Mouse (Mus musculus): ENCODE results near the gene Ermp1. TPM values are rescaled to one million over a fixed set of nuclear protein-coding genes. Genes with fewer than 3 reads are reported as not detected.
A peak's percentile ranks its signal among the peaks of the same experiment; 100 is the strongest.
"Not testable (repeated sequence)": the region's sequence is repeated elsewhere in the genome, so short reads cannot be mapped to it uniquely, and the experiment has no call there.

Gene Ermp1
- polyA plus RNA-seq, 1 experiment from 2014 or later: 4.3 TPM

GRCm38 (mm10) chr19:29596985-29597384 is 51.2 kb downstream of the Ermp1 start:
- H3K9me3 ChIP-seq (ENCODE audit: low read length): no peaks in the 10 kb centered on the region
- H3K27me3 ChIP-seq (ENCODE audit: insufficient read depth, low read length): no peaks in the 10 kb centered on the region
- no peak overlapping the region for H3K4me2 ChIP-seq (ENCODE audit: low read depth, low read length)
- WGBS (ENCODE audit: insufficient replicate concordance): 73% methylated on average over 2 of the region's 2 CpGs
- H3K27ac ChIP-seq (ENCODE audit: low read depth): no peak overlapping the region
- peak; percentile 62 for TF ChIP-seq CTCF (IDR thresholded peaks at IDR 0.05; ENCODE audit: low read depth)
- TF ChIP-seq EP300 (IDR thresholded peaks at IDR 0.05; ENCODE audit: low read depth): no peak
- H3K36me3 ChIP-seq (replicated peaks; ENCODE audit: insufficient read depth, low read length): peaks cover 45% of the 10 kb centered on the region
- no peaks in the 10 kb centered on the region for H3K4me1 ChIP-seq (ENCODE audit: insufficient read depth)
- H3K9ac ChIP-seq (replicated peaks): no peak overlapping the region
- no peak overlapping the region for H3K4me3 ChIP-seq (ENCODE audit: low read depth, low read length)
- DNase-seq: peak; percentile 39
- ATAC-seq: 0 out of 2 replicates have a peak, but pooled peaks have one; percentile 41

GRCm38 (mm10) chr19:29596276-29596675 is 51.9 kb downstream of the Ermp1 start:
- Histone ChIP-seq H3K36me3 (replicated peaks; ENCODE audit: insufficient read depth, low read length) (peaks cover 49% of the 10 kb centered on the region), H3K4me2 (ENCODE audit: low read depth, low read length) (no peak overlapping the region), H3K4me3 (ENCODE audit: low read depth, low read length) (no peak overlapping the region), H3K27ac (ENCODE audit: low read depth) (no peak overlapping the region), H3K9me3 (ENCODE audit: low read length) (no peaks in the 10 kb centered on the region), H3K27me3 (ENCODE audit: insufficient read depth, low read length) (no peaks in the 10 kb centered on the region), H3K9ac (replicated peaks) (no peak overlapping the region), H3K4me1 (ENCODE audit: insufficient read depth) (no peaks in the 10 kb centered on the region)
- ATAC-seq: no peak
- DNase-seq: no peak
- no peak for TF ChIP-seq CTCF (IDR thresholded peaks at IDR 0.05; ENCODE audit: low read depth)
- TF ChIP-seq EP300 (IDR thresholded peaks at IDR 0.05; ENCODE audit: low read depth): no peak
- 94% methylated on average over 3 of the region's 3 CpGs for WGBS (ENCODE audit: insufficient replicate concordance)

- not testable (repeated sequence) for H3K9ac ChIP-seq (replicated peaks); H3K27me3 ChIP-seq (ENCODE audit: insufficient read depth, low read length); H3K9me3 ChIP-seq (ENCODE audit: low read length); H3K4me3 ChIP-seq (ENCODE audit: low read depth, low read length); DNase-seq; H3K27ac ChIP-seq (ENCODE audit: low read depth); H3K4me1 ChIP-seq (ENCODE audit: insufficient read depth); H3K4me2 ChIP-seq (ENCODE audit: low read depth, low read length); ATAC-seq
- H3K36me3 ChIP-seq (replicated peaks; ENCODE audit: insufficient read depth, low read length): peaks cover 32% of the 10 kb centered on the region
- WGBS (ENCODE audit: insufficient replicate concordance): 91% methylated on average over 3 of the region's 3 CpGs
Measured at GRCm38 (mm10) chr19:29593783-29594182, 54.4 kb downstream of the Ermp1 start.

- H3K36me3 ChIP-seq (replicated peaks; ENCODE audit: insufficient read depth, low read length): peaks cover 57% of the 10 kb centered on the region
- no peaks in the 10 kb centered on the region for H3K9me3 ChIP-seq (ENCODE audit: low read length)
- ATAC-seq: no peak
- no peak overlapping the region for H3K9ac ChIP-seq (replicated peaks)
- H3K4me3 ChIP-seq (ENCODE audit: low read depth, low read length): no peak overlapping the region
- WGBS (ENCODE audit: insufficient replicate concordance): 83% methylated on average over 6 of the region's 6 CpGs
- H3K4me1 ChIP-seq (ENCODE audit: insufficient read depth): no peaks in the 10 kb centered on the region
- no peaks in the 10 kb centered on the region for H3K27me3 ChIP-seq (ENCODE audit: insufficient read depth, low read length)
- H3K4me2 ChIP-seq (ENCODE audit: low read depth, low read length): no peak overlapping the region
- no peak overlapping the region for H3K27ac ChIP-seq (ENCODE audit: low read depth)
- no peak for DNase-seq
- no peak for TF ChIP-seq CTCF (IDR thresholded peaks at IDR 0.05; ENCODE audit: low read depth)
- TF ChIP-seq EP300 (IDR thresholded peaks at IDR 0.05; ENCODE audit: low read depth): no peak
Measured at GRCm38 (mm10) chr19:29583734-29584133, 64.5 kb downstream of the Ermp1 start.

- H3K27me3 ChIP-seq (ENCODE audit: insufficient read depth, low read length): no peaks in the 10 kb centered on the region
- no peak for ATAC-seq
- H3K9ac ChIP-seq (replicated peaks): no peak overlapping the region
- DNase-seq: no peak
- H3K4me2 ChIP-seq (ENCODE audit: low read depth, low read length): no peak overlapping the region
- H3K27ac ChIP-seq (ENCODE audit: low read depth): no peak overlapping the region
- no peak for TF ChIP-seq CTCF (IDR thresholded peaks at IDR 0.05; ENCODE audit: low read depth)
- TF ChIP-seq EP300 (IDR thresholded peaks at IDR 0.05; ENCODE audit: low read depth): no peak
- H3K4me1 ChIP-seq (ENCODE audit: insufficient read depth): no peaks in the 10 kb centered on the region
- no peak overlapping the region for H3K4me3 ChIP-seq (ENCODE audit: low read depth, low read length)
- 76% methylated on average over 2 of the region's 2 CpGs for WGBS (ENCODE audit: insufficient replicate concordance)
- no peaks in the 10 kb centered on the region for H3K9me3 ChIP-seq (ENCODE audit: low read length)
- peaks cover 56% of the 10 kb centered on the region for H3K36me3 ChIP-seq (replicated peaks; ENCODE audit: insufficient read depth, low read length)
Measured at GRCm38 (mm10) chr19:29582439-29582838, 65.8 kb downstream of the Ermp1 start.

GRCm38 (mm10) chr19:29566512-29566911 is 81.7 kb downstream of the Ermp1 start:
- ATAC-seq: no peak
- H3K4me2 ChIP-seq (ENCODE audit: low read depth, low read length): no peak overlapping the region

More at GRCm38 (mm10) chr19:29566512-29566911, 81.7 kb downstream of the Ermp1 start:
- no peaks in the 10 kb centered on the region for H3K4me1 ChIP-seq (ENCODE audit: insufficient read depth)
- no peak overlapping the region for H3K27ac ChIP-seq (ENCODE audit: low read depth)
- no peak overlapping the region for H3K9ac ChIP-seq (replicated peaks)
- H3K9me3 ChIP-seq (ENCODE audit: low read length): no peaks in the 10 kb centered on the region
- TF ChIP-seq CTCF (IDR thresholded peaks at IDR 0.05; ENCODE audit: low read depth): no peak
- no peak for TF ChIP-seq EP300 (IDR thresholded peaks at IDR 0.05; ENCODE audit: low read depth)
- no peak for DNase-seq
- peaks cover 12% of the 10 kb centered on the region for H3K36me3 ChIP-seq (replicated peaks; ENCODE audit: insufficient read depth, low read length)
- no peaks in the 10 kb centered on the region for H3K27me3 ChIP-seq (ENCODE audit: insufficient read depth, low read length)
- 41% methylated on average over 1 of the region's 1 CpGs for WGBS (ENCODE audit: insufficient replicate concordance)
- H3K4me3 ChIP-seq (ENCODE audit: low read depth, low read length): no peak overlapping the region

Measured in liver, postnatal 0 days (tissue).